Mouse (Mus musculus) midbrain, embryonic 11.5 days (tissue): ENCODE results near the gene Alox12. TPM values are rescaled to one million over a fixed set of nuclear protein-coding genes. Genes with fewer than 3 reads are reported as not detected.

ENCODE experiments used
- ATAC-seq: fragments of 200-750 bp; cut with Nextera tagmentation; 2 replicates; pipeline ENCODE4 v1.8.0; 2017; ENCODE audit warnings: moderate TSS enrichment, moderate library complexity; ENCODE audit not compliant: low FRiP score
- DNase-seq: peaks from one replicate; pipeline ENCODE4 v3.0.0; 2015; ENCODE audit warnings: low spot score; ENCODE audit errors: missing footprints
- H3K27ac ChIP-seq: fragments of 300-500 bp; sonication (generic); 2 replicates; pipeline ENCODE4 v1.5.1; 2014; ENCODE audit warnings: low read depth, low read length
- H3K27me3 ChIP-seq: fragments of 300-500 bp; sonication (generic); 2 replicates; pipeline ENCODE4 v1.6.1; 2014; ENCODE audit warnings: mild to moderate bottlenecking, low read length, moderate library complexity, mixed read lengths; ENCODE audit not compliant: control insufficient read depth, insufficient read depth
- H3K36me3 ChIP-seq: fragments of 300-500 bp; sonication (generic); 2 replicates; pipeline ENCODE4 v1.6.1; 2014; ENCODE audit warnings: mild to moderate bottlenecking, low read length, moderate library complexity, mixed read lengths; ENCODE audit not compliant: control insufficient read depth, insufficient read depth
- H3K4me1 ChIP-seq: fragments of 300-500 bp; sonication (generic); 2 replicates; pipeline ENCODE4 v1.6.1; 2014; ENCODE audit warnings: low read length; ENCODE audit not compliant: control insufficient read depth, insufficient read depth
- H3K4me2 ChIP-seq: fragments of 300-500 bp; sonication (generic); 2 replicates; pipeline ENCODE4 v1.6.1; 2014; ENCODE audit warnings: mild to moderate bottlenecking, moderate library complexity
- H3K4me3 ChIP-seq: fragments of 300-500 bp; sonication (generic); 2 replicates; pipeline ENCODE4 v1.5.1; 2014; ENCODE audit warnings: low read depth, low read length
- H3K9ac ChIP-seq: fragments of 300-500 bp; sonication (generic); 2 replicates; pipeline ENCODE4 v1.6.1; 2014; ENCODE audit warnings: low read length
- H3K9me3 ChIP-seq: fragments of 300-500 bp; sonication (generic); 2 replicates; pipeline ENCODE4 v1.6.1; 2016; ENCODE audit warnings: low read length; ENCODE audit not compliant: control insufficient read depth
- WGBS: fragments of 180-500 bp; shearing (Covaris S2); extraction: QIAGEN DNeasy Blood & Tissue Kit; methylation state at CpG from one replicate; pipeline ENCODE4 v1.1.7; 2014; 5-methylcytosine and 5-hydroxymethylcytosine counted together
- polyA plus RNA-seq: library from polyadenylated mRNA; unstranded; fragments of >200 nt; fragmentation: Nextera tagmentation; extraction: Ambion mirVana; gene quantifications from 2 replicates; pipeline ENCODE4 v1.2.1, GENCODE M21; 2014

The Alox12 gene
- polyA plus RNA-seq, 1 experiment from 2014 or later: 3.2 TPM

- Histone ChIP-seq H3K9ac (no peak overlapping the region), H3K4me2 (no peak overlapping the region), H3K27me3 (no peaks in the 10 kb centered on the region; the same call in 1 of the 2 replicates), H3K27ac (no peak overlapping the region), H3K9me3 (no peaks in the 10 kb centered on the region), H3K4me3 (no peak overlapping the region), H3K4me1 (no peaks in the 10 kb centered on the region), H3K36me3 (no peaks in the 10 kb centered on the region)
- ATAC-seq: no peak
- no peak for DNase-seq
- 86% methylated on average over 3 of the region's 3 CpGs for WGBS
Observed at GRCm38 (mm10) chr11:70284757-70285156, 29.6 kb upstream of the Alox12 start.

GRCm38 (mm10) chr11:70283666-70284065 is 28.5 kb upstream of the Alox12 start:
- Histone ChIP-seq H3K36me3 (no peaks in the 10 kb centered on the region), H3K27ac (no peak overlapping the region), H3K4me3 (no peak overlapping the region), H3K4me2 (no peak overlapping the region), H3K9ac (no peak overlapping the region), H3K9me3 (no peaks in the 10 kb centered on the region), H3K27me3 (no peaks in the 10 kb centered on the region; the same call in 1 of the 2 replicates), H3K4me1 (no peaks in the 10 kb centered on the region)
- no peak for DNase-seq
- ATAC-seq: no peak
- 81% methylated on average over 4 of the region's 4 CpGs for WGBS

GRCm38 (mm10) chr11:70280441-70280840 is 25.3 kb upstream of the Alox12 start:
- H3K9ac ChIP-seq: no peak overlapping the region
- no peak overlapping the region for H3K27ac ChIP-seq
- 76% methylated on average over 3 of the region's 3 CpGs for WGBS

GRCm38 (mm10) chr11:70278961-70279360 is 23.8 kb upstream of the Alox12 start:
- Histone ChIP-seq H3K4me3 (no peak overlapping the region), H3K4me1 (no peaks in the 10 kb centered on the region), H3K27ac (no peak overlapping the region), H3K36me3 (no peaks in the 10 kb centered on the region), H3K9ac (no peak overlapping the region), H3K4me2 (no peak overlapping the region), H3K27me3 (no peaks in the 10 kb centered on the region), H3K9me3 (no peaks in the 10 kb centered on the region)
- DNase-seq (no peak), ATAC-seq (no peak)
- 74% methylated on average over 3 of the region's 3 CpGs for WGBS

More at GRCm38 (mm10) chr11:70280441-70280840, 25.3 kb upstream of the Alox12 start:
- Histone ChIP-seq H3K9me3 (no peaks in the 10 kb centered on the region), H3K27me3 (no peaks in the 10 kb centered on the region), H3K4me3 (no peak overlapping the region), H3K4me1 (no peaks in the 10 kb centered on the region), H3K36me3 (no peaks in the 10 kb centered on the region), H3K4me2 (no peak overlapping the region)
- DNase-seq: no peak
- no peak for ATAC-seq

- H3K4me1 ChIP-seq: no peaks in the 10 kb centered on the region
- no peaks in the 10 kb centered on the region for H3K9me3 ChIP-seq
- no peak overlapping the region for H3K9ac ChIP-seq
- H3K27me3 ChIP-seq: no peaks in the 10 kb centered on the region
- WGBS: 88% methylated on average over 7 of the region's 7 CpGs
- ATAC-seq (no peak), DNase-seq (no peak)
- H3K4me3 ChIP-seq: no peak overlapping the region
- H3K4me2 ChIP-seq: no peak overlapping the region
- H3K36me3 ChIP-seq: no peaks in the 10 kb centered on the region
- no peak overlapping the region for H3K27ac ChIP-seq
Observed at GRCm38 (mm10) chr11:70271641-70272040, 16.5 kb upstream of the Alox12 start.

- WGBS: 86% methylated on average over 1 of the region's 1 CpGs
Observed at GRCm38 (mm10) chr11:70266405-70266804, 11.3 kb upstream of the Alox12 start.

GRCm38 (mm10) chr11:70265819-70266218 is 10.7 kb upstream of the Alox12 start:
- no peak overlapping the region for H3K9ac ChIP-seq
- no peaks in the 10 kb centered on the region for H3K27me3 ChIP-seq
- H3K4me2 ChIP-seq: no peak overlapping the region
- ATAC-seq: no peak
- no peaks in the 10 kb centered on the region for H3K4me1 ChIP-seq
- H3K27ac ChIP-seq: no peak overlapping the region
- no peaks in the 10 kb centered on the region for H3K9me3 ChIP-seq
- WGBS: 81% methylated on average over 4 of the region's 4 CpGs
- no peak overlapping the region for H3K4me3 ChIP-seq
- no peak for DNase-seq
- no peaks in the 10 kb centered on the region for H3K36me3 ChIP-seq

More at GRCm38 (mm10) chr11:70266405-70266804, 11.3 kb upstream of the Alox12 start:
- H3K4me2 ChIP-seq: no peak overlapping the region
- H3K27me3 ChIP-seq: no peaks in the 10 kb centered on the region
- H3K9ac ChIP-seq: no peak overlapping the region
- no peak overlapping the region for H3K4me3 ChIP-seq
- no peaks in the 10 kb centered on the region for H3K4me1 ChIP-seq
- ATAC-seq (no peak), DNase-seq (no peak)
- H3K36me3 ChIP-seq: no peaks in the 10 kb centered on the region
- no peak overlapping the region for H3K27ac ChIP-seq
- H3K9me3 ChIP-seq: no peaks in the 10 kb centered on the region

GRCm38 (mm10) chr11:70265252-70265651 is 10.1 kb upstream of the Alox12 start:
- DNase-seq: no peak
- Histone ChIP-seq H3K27me3 (no peaks in the 10 kb centered on the region), H3K4me3 (no peak overlapping the region), H3K4me2 (no peak overlapping the region), H3K36me3 (no peaks in the 10 kb centered on the region), H3K4me1 (no peaks in the 10 kb centered on the region), H3K27ac (no peak overlapping the region), H3K9ac (no peak overlapping the region), H3K9me3 (no peaks in the 10 kb centered on the region)
- ATAC-seq: no peak
- WGBS: 61% methylated on average over 3 of the region's 3 CpGs

GRCm38 (mm10) chr11:70259035-70259434 is 3.9 kb upstream of the Alox12 start:
- DNase-seq: no peak
- no peaks in the 10 kb centered on the region for H3K9me3 ChIP-seq
- WGBS: 95% methylated on average over 4 of the region's 4 CpGs
- H3K4me2 ChIP-seq: no peak overlapping the region
- no peaks in the 10 kb centered on the region for H3K36me3 ChIP-seq
- ATAC-seq: no peak
- H3K4me1 ChIP-seq: no peaks in the 10 kb centered on the region
- H3K4me3 ChIP-seq: no peak overlapping the region
- H3K27me3 ChIP-seq: peaks cover 16% of the 10 kb centered on the region
- no peak overlapping the region for H3K9ac ChIP-seq
- H3K27ac ChIP-seq: no peak overlapping the region
